Mouse (Mus musculus): ENCODE results near the gene Gm21188. TPM values are rescaled to one million over a fixed set of nuclear protein-coding genes. Genes with fewer than 3 reads are reported as not detected.

Gm21188 gene
- 0.42 and 0.56 TPM in 2 replicates for polyA plus RNA-seq (2015; fragmentation: Nextera tagmentation; extraction: Ambion mirVana)

DNA sequence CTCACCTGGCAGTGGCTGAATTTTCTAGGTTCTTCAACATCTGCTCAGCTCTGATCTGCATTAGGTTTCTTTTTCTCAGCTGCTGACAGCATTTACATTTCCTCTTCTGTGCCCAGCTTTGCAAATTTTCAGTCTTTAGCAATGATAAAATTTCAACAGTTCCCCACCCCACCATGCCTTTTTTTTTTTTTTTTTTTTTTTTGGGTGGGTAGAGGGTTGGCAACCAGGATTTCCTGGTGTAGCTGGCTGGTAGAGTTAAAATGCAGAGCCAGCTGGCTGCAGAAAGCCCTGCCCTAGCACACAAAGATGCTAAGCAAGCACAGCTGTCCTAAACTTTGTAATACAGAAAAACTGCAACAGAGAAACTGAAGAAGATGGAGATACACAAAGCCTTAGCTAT is at the start of gene Gm21188:
Gene Gm21188, minus strand, starts transcription at position 110 of the 400 bp plus-strand sequence.

DNA sequence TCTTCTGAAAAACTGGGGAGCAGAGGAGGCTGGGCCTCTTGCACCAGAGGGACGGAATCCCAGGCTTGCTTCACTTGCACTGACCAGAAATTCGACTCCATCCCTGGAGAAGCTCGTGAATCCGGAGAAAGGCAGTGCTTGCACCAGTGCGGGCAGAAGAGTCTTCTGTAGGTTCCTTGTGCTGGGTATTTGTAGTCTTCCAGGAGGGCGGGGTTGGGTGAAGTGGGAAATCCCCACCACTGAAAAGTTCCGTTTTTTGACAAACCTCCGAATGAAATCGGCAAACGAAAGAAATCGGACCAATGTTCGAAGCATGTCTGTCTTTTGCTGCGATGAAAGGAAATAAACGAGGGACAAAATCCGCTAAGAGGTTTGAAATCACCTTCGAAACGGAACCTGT is 25.1 kb downstream of the Gm21188 start, which contains the start of gene Gm36079:
Gene Gm36079, minus strand, starts transcription at position 101 of the 400 bp plus-strand sequence.

Other genes with a start within 250 kb of the Gm21188 start
- not detected in 2 replicates for gene AF067063, start 222.0 kb downstream of the Gm21188 start, polyA plus RNA-seq (2015; fragmentation: Nextera tagmentation; extraction: Ambion mirVana)
- gene D13Ertd608e, start 216.2 kb downstream of the Gm21188 start, polyA plus RNA-seq (2015; fragmentation: Nextera tagmentation; extraction: Ambion mirVana): not detected in 2 replicates
- gene Tcstv1, start 157.4 kb downstream of the Gm21188 start, polyA plus RNA-seq (2015; fragmentation: Nextera tagmentation; extraction: Ambion mirVana): not detected in 2 replicates
- not detected in 2 replicates for gene Gm21761, start 122.9 kb downstream of the Gm21188 start, polyA plus RNA-seq (2015; fragmentation: Nextera tagmentation; extraction: Ambion mirVana)
- not detected in 2 replicates for gene B020031M17Rik, start 101.4 kb downstream of the Gm21188 start, polyA plus RNA-seq (2015; fragmentation: Nextera tagmentation; extraction: Ambion mirVana)
- gene Gm36079, start 25.2 kb downstream of the Gm21188 start, polyA plus RNA-seq (2015; fragmentation: Nextera tagmentation; extraction: Ambion mirVana): not detected in 2 replicates
- not detected in 2 replicates for gene Gm20767, start 88.1 kb upstream of the Gm21188 start, polyA plus RNA-seq (2015; fragmentation: Nextera tagmentation; extraction: Ambion mirVana)
- not detected in 2 replicates for gene Gm21818, start 120.2 kb upstream of the Gm21188 start, polyA plus RNA-seq (2015; fragmentation: Nextera tagmentation; extraction: Ambion mirVana)
- not detected in 2 replicates for gene Gm21762, start 163.8 kb upstream of the Gm21188 start, polyA plus RNA-seq (2015; fragmentation: Nextera tagmentation; extraction: Ambion mirVana)
- not detected in 2 replicates for gene Gm21731, start 186.9 kb upstream of the Gm21188 start, polyA plus RNA-seq (2015; fragmentation: Nextera tagmentation; extraction: Ambion mirVana)
- not detected in 2 replicates for gene AF067061, start 210.9 kb upstream of the Gm21188 start, polyA plus RNA-seq (2015; fragmentation: Nextera tagmentation; extraction: Ambion mirVana)
- 0.22 and 0.43 TPM in 2 replicates for gene BC147527, start 248.2 kb upstream of the Gm21188 start, polyA plus RNA-seq (2015; fragmentation: Nextera tagmentation; extraction: Ambion mirVana)

Measured in skeletal muscle tissue, postnatal 0 days (tissue).